Mouse (Mus musculus): ENCODE measurements around the gene Aurkb.
A peak's percentile ranks its signal among the peaks of the same experiment; 100 is the strongest.

Aurkb gene

DNA sequence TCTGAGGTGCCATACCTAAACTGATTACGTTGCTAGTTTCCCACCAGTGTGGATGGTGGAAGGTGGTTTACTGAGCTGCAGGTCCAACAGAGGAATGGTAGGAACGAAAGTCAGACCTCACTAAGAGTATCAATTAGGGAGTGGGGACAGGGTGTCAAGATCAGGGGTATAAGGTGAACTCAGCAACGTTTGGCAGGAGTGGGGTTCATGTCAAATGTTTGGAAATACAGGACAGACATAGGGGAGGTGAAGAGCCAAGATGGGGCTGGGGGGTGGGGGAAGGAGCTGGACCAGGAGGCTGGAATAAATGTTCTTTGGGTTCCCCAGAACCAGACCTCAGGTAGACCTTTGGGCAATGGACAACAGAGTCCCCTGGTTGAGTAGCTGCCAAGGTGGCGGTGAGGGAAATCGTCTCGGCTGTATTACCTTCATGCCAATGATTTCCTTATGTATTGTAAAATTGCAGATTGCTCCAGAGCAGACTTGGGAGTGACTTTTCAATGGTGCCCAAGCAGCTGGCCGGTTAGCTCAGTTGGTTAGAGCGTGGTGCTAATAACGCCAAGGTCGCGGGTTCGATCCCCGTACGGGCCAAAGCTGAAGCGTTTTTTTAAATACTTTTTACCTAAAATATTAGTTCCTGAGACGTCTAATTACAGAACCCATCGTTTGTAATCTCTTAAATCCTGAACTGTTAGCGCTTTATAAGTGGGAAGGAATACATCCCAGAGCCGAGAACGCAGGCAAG is 8.8 kb upstream of the Aurkb start:
- peak; percentile 58 to 76 for DNase-seq

DNA sequence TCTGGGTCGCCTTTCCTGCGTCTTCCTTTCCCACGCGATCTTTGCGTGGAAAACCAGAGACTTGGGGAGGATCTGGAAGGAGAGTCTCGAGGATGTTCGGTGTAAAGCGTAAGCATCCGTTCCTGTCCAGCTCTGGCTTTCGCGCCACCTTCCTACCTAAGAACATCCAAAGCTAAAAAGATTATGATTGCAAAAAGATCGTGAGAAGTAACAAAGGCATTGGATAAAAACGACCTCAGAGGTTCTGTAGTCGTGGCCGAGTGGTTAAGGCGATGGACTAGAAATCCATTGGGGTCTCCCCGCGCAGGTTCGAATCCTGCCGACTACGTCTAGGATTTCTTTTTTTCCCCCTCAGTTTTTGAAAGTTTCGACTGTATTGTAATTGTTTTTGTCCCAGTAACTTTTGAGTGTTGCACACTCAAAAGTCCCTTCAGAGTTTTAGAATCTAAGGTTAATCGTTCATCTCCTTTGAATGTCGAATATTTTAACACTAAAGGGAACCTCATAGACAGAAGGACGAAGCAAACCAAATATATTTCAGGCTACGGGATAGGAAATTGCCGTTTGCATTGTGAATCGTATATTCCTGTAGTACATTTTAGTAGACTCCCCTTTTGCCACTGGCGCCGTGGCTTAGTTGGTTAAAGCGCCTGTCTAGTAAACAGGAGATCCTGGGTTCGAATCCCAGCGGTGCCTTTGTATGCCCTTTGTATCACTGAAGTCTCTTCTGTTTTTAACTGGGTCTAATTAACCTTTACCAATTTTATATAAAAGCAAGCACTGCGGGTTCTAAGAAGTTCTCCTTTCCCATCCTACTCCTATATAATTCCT is 8.0 kb upstream of the Aurkb start:
- peak; percentile 68 to 81 for DNase-seq

DNA sequence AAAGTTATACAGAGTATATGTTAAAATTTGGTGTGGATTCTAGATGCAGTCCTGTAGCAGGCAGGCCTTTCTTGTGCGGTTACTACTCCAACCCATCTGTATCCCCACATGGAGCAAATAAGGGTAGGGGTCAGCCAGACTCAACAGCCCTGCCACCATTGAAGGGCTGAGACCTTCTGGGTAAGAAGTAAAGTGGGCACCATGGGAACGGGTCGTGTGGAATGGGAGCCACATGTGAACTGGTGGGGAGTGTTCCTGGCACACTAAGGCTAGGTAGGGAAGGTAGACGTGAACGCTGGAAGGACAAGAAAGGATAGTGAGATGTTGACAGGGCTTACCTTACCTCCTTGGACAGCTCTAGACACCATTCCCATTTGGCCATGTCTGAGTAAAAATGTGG is 7.3 kb upstream of the Aurkb start:
- no peak for DNase-seq

DNA sequence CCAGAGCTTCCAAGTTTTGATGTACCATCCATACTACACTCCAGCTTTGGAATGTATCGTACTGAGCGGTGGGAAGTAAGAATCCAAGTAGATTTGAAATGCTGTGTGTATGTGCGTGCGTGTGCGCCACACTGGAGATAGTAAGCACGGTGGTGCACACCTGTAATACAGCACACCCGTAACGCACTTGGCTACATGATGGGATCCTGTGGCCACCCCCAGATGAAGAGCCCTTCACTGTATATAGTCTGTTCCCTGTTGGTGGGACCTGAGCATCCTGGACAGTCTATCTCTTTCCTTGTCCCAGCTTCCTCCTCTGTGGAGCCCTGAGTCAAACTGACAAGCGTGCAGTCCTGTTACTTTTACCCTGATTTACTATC is 938 bp downstream of the Aurkb start:
- DNase-seq: no peak

DNA sequence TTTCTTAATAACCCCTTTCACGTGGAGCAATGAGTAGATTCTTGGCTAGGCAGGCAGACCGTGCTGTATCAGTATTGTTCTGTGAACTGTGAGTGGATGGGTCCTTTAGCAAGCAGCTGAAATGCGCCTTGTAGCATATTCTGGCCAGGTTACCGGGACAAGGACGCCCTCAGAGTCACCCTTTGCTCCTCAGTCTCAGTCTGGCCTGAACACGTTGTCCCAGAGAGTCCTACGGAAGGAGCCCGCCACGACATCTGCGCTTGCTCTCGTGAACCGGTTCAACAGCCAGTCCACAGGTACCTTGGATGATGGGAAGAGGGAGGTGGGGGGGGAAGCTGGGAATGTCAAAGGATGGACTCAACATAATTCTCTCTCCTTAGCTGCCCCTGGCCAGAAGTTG is 2.1 kb downstream of the Aurkb start:
- no peak for DNase-seq

DNA sequence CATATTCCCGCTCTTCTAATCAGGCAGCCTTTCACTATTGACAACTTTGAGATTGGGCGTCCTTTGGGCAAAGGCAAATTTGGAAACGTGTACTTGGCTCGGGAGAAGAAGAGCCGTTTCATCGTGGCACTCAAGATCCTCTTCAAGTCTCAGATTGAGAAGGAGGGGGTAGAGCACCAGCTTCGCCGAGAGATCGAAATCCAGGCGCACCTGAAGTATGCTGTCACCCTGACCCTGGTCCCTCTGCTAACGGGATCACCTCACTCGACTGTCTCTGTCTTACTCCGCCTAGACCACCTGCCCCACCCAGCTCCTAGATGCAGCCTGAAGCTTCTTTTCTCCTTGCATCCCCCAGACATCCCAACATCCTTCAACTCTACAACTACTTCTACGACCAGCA is 2.7 kb downstream of the Aurkb start:
- no peak for DNase-seq

DNA sequence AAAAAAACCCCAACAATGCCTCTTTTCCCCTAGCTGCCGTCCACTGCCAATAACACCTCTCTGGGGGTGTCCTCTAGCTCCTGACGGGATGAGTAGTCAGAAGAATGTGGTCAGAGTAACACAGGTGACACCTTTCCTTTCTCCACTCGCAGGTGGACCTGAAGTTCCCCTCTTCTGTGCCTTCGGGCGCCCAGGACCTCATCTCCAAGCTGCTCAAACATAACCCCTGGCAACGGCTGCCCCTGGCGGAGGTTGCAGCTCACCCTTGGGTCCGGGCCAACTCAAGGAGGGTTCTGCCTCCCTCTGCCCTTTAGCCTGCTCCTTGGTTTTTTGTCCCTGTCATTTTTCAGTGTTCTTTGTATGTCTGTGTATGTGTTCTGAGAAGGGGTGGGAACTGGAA is 5.3 kb downstream of the Aurkb start:
- no peak for DNase-seq

DNA sequence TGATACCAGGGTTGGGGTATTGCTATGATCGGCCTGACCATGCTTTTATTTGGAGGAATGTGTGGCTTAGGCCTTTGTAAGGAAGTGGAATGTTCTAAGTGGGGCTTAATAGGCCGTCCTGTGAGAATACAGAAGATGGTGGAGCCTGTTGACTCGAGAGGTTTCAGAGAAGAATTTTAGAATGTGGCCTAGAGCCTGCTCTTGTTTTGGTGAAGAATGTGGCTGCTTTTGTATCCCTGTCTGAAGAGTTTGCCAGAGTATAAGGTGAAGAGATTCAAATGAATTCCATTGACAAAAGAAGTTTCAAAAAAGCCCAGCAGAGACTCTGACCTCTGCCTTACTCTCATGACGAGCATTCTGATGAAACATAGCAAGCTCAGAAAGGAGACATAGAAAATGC is 6.3 kb downstream of the Aurkb start:
- DNase-seq: no peak

DNA sequence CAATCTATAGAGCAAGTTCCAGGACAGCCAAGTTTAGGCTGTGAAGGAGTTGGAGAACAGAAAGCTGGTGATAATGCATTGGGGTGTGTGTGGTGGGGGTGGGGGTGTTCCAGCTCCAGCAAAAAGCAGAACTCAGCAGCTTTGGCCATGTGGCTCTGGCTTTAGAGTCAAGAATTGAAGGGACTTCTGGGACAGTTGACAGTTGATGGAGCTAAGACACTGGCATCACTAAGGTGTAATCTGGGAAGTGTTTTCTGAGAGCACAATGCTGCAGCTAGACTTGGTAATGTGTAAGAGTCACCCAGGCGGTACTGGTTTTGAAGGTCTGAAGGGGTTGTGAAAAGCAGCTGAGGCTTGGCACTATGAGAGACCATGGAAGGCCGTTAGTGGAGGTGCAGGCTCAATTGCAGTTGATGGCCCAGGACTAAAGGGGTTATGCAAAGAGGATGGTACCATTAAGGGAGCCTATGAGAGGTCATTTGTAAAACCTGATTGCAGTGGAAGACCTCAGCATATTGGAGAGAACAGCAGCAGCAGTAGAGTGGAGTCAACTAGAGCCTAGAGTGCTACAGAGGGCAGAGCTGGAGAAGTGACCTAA is 7.5 kb downstream of the Aurkb start:
- no peak for DNase-seq

DNA sequence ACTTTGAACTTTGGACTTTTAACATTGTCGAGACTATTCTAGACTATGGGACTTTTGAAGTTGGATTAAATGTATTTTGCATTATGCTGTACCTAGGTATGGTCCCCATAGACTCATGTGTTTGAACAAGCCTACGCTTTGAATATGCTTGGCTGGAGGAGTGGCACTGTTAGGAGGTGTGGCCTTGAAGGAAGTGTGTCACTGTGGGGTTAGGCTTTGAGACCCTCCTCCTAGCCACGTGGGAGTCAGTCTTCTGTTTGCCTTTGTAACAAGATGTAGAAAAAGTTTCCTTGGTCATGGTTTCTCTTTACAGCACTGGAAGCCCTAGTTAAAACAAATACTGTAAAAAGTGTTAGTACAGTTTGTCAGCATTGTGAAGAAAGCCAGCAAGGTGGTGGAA is 8.4 kb downstream of the Aurkb start:
- no peak for DNase-seq

DNA sequence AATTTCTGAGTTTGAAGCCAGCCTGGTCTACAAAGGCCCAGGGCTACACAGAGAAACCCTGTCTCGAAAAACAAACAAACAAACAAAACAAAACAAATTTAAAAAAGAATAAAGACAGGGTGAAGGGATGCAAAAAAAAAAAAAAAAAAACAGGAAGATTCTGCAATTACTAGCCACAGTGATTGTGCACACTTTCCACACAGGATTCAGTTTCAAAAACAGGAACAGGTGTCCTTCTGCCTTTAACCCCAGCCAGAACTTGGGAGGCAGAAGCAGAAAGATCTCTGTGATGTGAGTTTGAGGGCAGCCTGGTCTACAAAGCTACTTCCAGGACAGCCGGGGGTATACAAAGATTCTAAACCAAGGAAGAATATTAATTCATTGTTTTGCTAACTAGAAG is 12.8 kb downstream of the Aurkb start:
- DNase-seq: no peak

DNA sequence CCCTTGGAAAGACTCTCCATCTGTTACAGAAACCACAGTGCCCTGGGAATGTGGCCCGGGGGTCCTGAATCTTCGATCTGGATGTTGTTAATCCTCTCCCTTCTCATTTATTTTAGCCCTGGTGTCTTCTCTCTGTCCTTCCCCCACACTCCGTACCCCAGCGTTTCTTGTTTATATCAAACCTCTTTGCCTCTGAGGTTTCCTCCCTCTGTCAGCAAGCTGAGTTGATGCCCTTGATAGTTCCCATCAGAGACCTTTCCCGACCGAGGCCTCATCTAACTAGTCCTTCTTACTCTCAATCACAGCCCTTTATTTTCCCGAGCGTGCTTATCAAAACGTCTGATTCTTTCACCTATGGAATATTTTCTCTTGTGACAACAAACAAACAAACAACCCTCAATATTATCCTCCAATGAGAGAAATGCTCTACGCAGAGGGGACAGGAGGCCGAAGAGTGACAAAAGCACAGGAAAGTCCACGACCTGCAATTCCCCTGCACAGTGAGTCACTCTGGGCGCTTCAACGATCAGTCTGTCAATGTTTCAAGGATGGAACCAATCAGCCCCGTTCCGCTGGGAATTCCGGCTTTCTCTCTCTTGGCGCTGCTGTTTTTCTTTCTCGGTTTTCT is 13.4 kb downstream of the Aurkb start:
- DNase-seq: no peak

DNA sequence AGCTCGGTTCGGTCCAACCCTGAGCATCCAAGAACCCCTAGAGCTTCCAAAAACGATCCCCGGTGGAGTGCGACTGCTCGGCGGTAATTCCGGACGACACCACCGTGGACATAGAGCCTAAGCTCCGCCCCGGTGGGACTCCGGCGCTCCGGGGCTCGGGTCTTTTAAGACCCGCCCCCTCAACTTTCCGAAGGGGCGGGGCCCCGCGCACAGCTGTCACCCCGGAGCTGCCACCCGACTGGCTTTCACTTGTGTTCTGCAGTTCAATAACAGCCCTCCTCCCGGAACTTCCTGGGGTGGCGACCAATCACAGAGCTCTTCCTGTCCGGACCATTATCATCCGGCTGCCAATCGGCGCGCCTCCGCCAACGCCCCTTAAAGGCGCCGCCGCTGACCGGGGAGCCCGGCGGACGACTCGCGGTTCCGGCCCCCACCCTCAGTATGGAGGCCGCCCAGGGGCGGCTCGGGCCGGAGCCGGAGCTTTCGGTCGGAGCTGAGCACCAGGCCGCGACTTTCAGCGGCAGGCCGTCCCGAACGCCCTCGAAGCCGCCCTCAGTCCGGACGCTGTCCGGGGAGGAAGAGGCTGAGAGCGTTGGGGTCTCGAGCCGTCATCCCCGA is 14.0 kb downstream of the Aurkb start, which contains the start of gene Borcs6:
Borcs6 (plus strand) TSS at position 361 of the 618 bp plus-strand sequence.
- peak; percentile 94 to 96 for DNase-seq

DNA sequence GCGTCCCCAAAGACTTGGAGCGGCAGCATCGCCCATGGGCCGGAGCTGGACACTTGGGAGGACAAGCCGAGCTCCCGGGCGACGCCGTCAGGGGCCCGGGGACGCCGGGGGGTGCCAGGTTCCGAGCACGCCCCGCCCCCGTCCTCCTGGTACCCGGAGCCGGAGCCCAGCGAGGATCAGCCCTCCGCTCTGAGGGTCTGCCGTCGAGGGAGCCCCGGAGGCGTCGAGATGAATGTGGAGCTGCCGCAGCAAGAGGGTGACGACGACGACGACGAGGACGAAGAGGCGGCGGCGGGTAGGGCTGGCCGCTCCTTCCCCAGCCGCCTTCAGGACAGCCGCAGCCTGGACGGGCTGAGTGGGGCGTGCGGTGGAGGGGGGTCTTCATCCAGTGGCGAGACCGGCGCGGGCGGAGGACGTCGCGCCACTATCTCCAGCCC is 14.5 kb downstream of the Aurkb start:
- no peak for DNase-seq

DNA sequence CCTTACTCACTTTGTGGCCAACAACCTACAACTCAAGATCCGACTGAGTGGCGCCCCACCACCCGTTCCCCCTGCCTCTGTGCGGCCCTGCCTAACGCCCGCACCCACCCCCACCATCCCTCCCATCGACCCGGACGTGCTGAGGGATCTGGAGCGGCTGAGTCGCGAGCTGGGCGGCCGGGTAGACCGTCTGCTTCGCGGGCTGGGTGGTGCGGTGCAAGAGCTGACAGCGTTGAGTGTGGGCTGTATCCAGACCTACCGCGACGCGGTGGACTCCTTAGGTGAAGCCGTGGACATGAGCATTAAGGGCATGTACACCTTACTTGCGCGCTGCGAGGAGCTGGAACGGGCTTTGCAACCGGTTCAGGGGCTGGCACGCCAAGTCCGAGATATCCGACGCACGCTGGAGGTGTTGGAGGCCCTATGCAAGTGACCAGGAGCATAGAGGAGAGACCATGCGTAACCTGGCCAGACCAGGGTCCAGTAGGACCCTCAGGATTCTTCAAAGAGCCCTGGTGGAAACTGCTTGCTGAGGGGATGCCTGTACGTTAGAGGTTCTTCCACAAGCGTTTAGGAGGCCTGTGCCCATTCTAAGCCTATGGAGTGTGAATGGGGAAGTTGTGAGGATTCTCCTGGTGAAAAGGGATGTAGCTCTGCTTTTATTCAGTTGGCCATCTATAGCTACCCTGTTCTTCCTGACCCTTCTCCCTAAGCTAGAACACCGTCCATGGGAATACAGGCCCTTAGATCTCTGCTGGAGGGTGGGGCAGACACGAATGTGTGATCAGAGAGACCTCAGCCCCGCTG is 15.2 kb downstream of the Aurkb start:
- DNase-seq: no peak

DNA sequence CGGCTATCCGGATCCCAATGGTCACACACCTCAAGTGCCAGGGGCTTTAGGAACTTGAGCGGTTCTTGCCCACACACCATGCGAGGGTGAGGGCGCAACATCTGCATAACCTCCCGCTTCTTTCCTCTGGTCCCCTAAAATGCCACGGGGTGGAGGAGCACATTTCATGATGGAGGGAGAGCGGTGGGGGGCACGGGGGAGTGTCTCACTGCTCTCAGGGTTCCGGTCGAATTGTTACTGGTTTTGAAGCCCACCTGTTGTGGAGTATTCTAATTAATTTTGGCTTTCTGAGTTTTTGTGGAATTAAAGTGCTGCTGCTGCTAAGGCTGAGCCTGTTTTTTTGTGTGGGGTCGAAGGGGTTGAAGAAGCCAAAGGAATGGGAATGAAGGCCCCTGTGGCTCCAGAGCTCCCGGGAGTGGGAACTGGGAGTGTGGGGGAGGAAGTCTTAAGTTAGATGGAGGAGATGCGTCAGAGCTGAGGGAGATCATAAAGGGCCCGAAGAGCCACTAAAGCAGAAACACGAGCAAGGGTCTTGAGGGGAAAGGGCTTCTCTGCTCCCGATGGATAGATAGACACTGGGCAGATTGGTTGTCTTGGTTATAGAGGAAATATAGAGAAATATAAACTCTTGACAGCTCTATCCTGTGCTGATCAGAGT is 15.9 kb downstream of the Aurkb start:
- DNase-seq: peak in 1 of 2 experiments; percentile 31

DNA sequence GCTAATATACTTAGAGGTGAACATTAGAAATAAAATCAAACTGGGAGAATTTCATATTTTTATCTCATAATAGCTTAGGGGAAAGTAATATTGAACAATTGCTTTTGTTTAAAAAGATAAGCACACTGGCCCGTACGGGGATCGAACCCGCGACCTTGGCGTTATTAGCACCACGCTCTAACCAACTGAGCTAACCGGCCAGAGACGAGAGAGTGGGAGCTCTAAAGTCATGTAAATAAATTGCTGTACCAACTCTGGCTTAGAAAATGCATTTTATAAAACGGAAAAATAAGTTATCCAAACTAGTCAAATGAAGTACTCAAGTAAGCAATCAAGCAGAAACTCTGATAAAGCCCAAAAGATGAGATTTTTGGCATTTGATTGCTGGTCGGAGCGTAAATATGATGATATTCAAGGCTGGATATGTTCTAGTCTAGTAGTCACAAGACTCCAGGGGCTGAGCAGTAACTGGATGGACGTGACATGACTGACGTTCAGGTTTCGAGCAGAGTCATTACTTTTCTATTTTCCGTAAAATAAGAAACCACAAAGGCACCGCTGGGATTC is 16.8 kb downstream of the Aurkb start:
- peak in 1 of 2 experiments; percentile 62 for DNase-seq

DNA sequence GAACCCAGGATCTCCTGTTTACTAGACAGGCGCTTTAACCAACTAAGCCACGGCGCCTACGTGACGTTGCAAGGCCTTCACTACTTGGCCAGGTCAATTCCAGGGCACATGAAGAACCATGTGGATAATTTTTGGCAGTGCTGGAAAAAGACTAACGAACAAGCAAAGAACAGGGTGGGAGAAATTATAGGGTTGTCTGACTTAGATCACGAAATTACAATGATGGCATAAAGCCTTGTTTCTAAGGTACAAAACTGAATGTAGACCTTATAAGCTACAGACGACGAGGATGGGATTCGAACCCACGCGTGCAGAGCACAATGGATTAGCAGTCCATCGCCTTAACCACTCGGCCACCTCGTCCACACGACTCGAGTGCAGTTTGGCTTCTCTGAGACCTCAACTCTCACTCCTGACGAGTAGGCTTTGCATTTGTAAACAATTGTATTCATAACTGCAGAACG is 17.3 kb downstream of the Aurkb start:
- peak; percentile 82 to 92 for DNase-seq

DNA sequence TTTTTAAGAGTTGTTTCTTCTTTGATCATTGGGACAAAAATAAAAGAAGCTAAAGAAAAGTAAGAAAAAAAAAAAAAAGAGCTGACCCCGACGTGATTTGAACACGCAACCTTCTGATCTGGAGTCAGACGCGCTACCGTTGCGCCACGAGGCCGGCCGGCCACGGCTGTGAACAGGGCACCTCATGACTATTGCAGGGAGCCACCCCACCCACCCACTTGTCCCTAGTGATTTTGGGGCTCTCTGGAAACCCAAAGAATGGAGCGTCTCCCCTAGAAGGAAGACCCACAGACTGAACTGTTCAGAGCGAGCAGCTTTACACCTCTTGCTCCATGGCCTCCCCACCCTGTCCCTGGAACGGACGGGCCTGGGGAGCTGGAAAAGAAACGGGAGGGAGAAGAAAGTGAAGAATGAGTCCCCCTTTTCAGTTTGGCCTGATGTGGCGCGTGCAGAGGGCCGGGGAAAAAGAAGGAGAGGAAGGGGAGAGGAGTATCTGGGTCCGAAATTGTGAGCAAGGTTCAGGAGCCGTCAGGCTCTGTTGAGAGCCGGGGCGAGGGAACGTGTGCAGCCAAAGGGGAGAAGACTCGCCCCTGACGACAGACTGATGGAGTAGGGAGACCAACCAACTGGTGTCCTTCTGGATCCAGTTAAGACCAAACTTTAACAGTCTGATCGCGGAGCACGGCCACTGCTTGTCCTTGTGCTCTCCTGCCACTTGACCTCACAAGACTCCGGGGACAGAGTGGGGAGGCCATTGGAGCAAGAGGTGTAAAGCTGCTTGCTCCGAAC is 18.2 kb downstream of the Aurkb start:
- peak in 1 of 2 experiments; percentile 64 for DNase-seq

Data from thymus, adult 18-20 months (tissue).